ENCODE assay signal across 30 mouse cellular contexts in the genomic region with DNA sequence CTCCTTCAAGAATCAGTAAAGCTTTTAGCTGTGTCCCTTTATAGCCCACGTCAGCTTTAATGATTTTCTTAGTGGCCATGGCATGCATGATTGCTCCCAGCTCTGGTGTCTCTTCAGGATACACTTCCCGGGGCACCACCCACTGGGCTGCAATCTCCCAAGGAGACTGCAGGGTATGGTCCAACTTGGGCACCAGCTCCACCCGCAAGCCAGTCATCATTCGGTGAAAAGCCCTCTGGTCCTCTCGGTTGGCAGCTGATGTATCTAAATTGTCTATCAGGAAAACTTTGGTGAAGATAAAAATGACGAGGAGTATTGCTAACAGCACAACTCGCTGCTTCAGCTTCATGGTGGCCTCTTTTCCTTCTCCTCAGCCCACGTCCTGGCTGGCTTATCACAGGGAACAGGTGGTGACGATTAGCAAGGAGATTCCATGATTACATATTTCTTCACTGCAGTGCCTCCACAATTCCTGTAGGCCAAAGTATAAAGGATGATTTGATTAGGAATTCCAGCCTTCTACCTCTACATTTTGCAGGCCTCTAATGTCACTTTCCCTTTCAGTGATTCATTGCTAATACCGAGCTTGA. TPM values are rescaled to one million over a fixed set of nuclear protein-coding genes. Genes with fewer than 3 reads are reported as not detected.
A peak's percentile ranks its signal among the peaks of the same experiment; 100 is the strongest.
DNase-seq lines count a peak whose midpoint lies in the region; ATAC-seq and TF ChIP-seq lines count a peak whose summit lies in the region.
"Had no signal": no experiment of that assay in that cellular context is flagged by ENCODE, and none has a peak within 500 bp of the region (broad histone marks: within the 10 kb centered on the region; RNA-seq: fewer than 3 reads in every experiment).

No protein-coding gene starts in this region.

- intact Hi-C loops in heart, postnatal 25 days (cut with DNase I) = no loop called here

- no peak overlapping the region for H3K4me3 ChIP-seq in thymus, adult 2 months (ENCODE audit: control insufficient read depth, insufficient read depth, low read length)
- H3K4me3 ChIP-seq: embryonic facial prominence, embryonic 10.5 days; embryonic facial prominence, embryonic 13.5 days; erythroblast, embryonic 14.5 days; forebrain, embryonic 12.5 days; forebrain, embryonic 15.5 days; gastrocnemius, adult 2 months; heart, adult 2 months; heart, embryonic 10.5 days; heart, embryonic 13.5 days; hindbrain, embryonic 12.5 days; hindbrain, embryonic 15.5 days had no signal

- DNase-seq in heart, adult 11 months = peak; percentile 67
- no peak for DNase-seq in heart, postnatal 25 days (ENCODE audit: low spot score)
- DNase-seq in layer of hippocampus, adult 9-11 months = peak; percentile 46
- DNase-seq in layer of hippocampus, postnatal 10 days (ENCODE audit: low spot score in 2 of 2) = no peak
- DNase-seq in right cerebral cortex, adult 2 months (ENCODE audit: low spot score in 2 of 2) = peak; percentile 21 to 32
- DNase-seq in right cerebral cortex, postnatal 4 days = no peak
- no peak for DNase-seq in thymus, adult 2 months
- DNase-seq: adrenal gland, adult 8-10 months; adrenal gland, postnatal 25 days; cerebellum, adult 11 months; cerebellum, adult 8-10 months; cerebellum, postnatal 10 days; cerebellum, postnatal 36 days; embryo, embryonic 11 days; gastrocnemius, adult 2 months; gastrocnemius, postnatal 25 days; heart, adult 2 months; heart, postnatal 14 days had no signal

- peaks cover 5% of the 10 kb centered on the region for H3K4me1 ChIP-seq in thymus, adult 2 months (replicated peaks; ENCODE audit: control insufficient read depth, insufficient read depth, low read length)
- H3K4me1 ChIP-seq: embryonic facial prominence, embryonic 10.5 days had no signal

- ATAC-seq in megakaryocyte-erythroid progenitor cell, adult 5-6 weeks (replicated peaks; ENCODE audit: low FRiP score, low TSS enrichment, poor library complexity, severe bottlenecking) = 0 out of 2 replicates have a peak, but pooled peaks have one; percentile 31
- ATAC-seq: activated CD4-positive, CD25-positive, alpha-beta regulatory T cell, adult 4 months; CD4-positive, CD25-positive, alpha-beta regulatory T cell, adult 4 months; forebrain, embryonic 15.5 days had no signal

- no peak overlapping the region for H3K27ac ChIP-seq in thymus, adult 2 months (ENCODE audit: control insufficient read depth, insufficient read depth, low read length)
- H3K27ac ChIP-seq: embryonic facial prominence, embryonic 10.5 days; embryonic facial prominence, embryonic 13.5 days; forebrain, embryonic 12.5 days; forebrain, embryonic 15.5 days; gastrocnemius, adult 2 months; heart, adult 2 months; heart, embryonic 10.5 days; heart, embryonic 13.5 days; hindbrain, embryonic 12.5 days; hindbrain, embryonic 15.5 days had no signal

- peaks cover 19% of the 10 kb centered on the region; the same call in 1 of the 2 replicates for H3K36me3 ChIP-seq in thymus, adult 2 months (ENCODE audit: control insufficient read depth, insufficient read depth, low read length)

- no peak for TF ChIP-seq POLR2A in thymus, adult 2 months (IDR thresholded peaks at IDR 0.05; ENCODE audit: control insufficient read depth, extremely low read depth, insufficient read depth, low read length, poor library complexity)

- 94% methylated on average over 10 of the region's 10 CpGs for WGBS in thymus, adult 2 months

- H3K27me3 ChIP-seq in thymus, adult 2 months (ENCODE audit: control insufficient read depth, insufficient read depth, low read length) = no peaks in the 10 kb centered on the region
- H3K27me3 ChIP-seq: embryonic facial prominence, embryonic 13.5 days; forebrain, embryonic 12.5 days; forebrain, embryonic 15.5 days; heart, embryonic 13.5 days; hindbrain, embryonic 12.5 days; hindbrain, embryonic 15.5 days had no signal

- TF ChIP-seq CTCF in thymus, adult 2 months (IDR thresholded peaks at IDR 0.05; ENCODE audit: borderline replicate concordance, control insufficient read depth, extremely low read depth, insufficient read depth, low read length, poor library complexity) = no peak

RNA-seq across cellular contexts. Expression of a gene that starts 13.1 kb away (rescaled TPM):
- total RNA-seq in heart, postnatal 25 days (2021) = 10 to 100 TPM; 48.1 to 51.9 TPM
- total RNA-seq in layer of hippocampus, postnatal 10 days (2021) = 10 to 100 TPM; 65.2 to 67.2 TPM
- total RNA-seq in megakaryocyte-erythroid progenitor cell, adult 5-6 weeks (2014; fragmentation: Nextera tagmentation) = 24.9 and 35.7 TPM in 2 replicates
- 41.1 and 46.9 TPM in 2 replicates for total RNA-seq in megakaryocyte-erythroid progenitor cell, adult 5-6 weeks (2017)
- 17.7 and 18.2 TPM in 2 replicates for polyA plus RNA-seq in thymus, adult 2 months (2012; rRNA removed)

RNA-seq across cellular contexts. Expression of a gene that starts 31.6 kb away (rescaled TPM):
- 10 to 100 TPM in 1 of 2 experiments, 1 to 10 TPM in 1; 9.2 to 10.6 TPM for total RNA-seq in heart, postnatal 25 days (2021)
- 1 to 10 TPM; 5.0 to 8.5 TPM for total RNA-seq in layer of hippocampus, postnatal 10 days (2021)
- total RNA-seq in megakaryocyte-erythroid progenitor cell, adult 5-6 weeks (2014; fragmentation: Nextera tagmentation) = 7.4 and 10.8 TPM in 2 replicates
- total RNA-seq in megakaryocyte-erythroid progenitor cell, adult 5-6 weeks (2017) = 2.3 and 7.7 TPM in 2 replicates
- polyA plus RNA-seq in thymus, adult 2 months (2012; rRNA removed) = 38.2 and 47.2 TPM in 2 replicates
- polyA plus RNA-seq: erythroblast, embryonic 14.5 days had no signal

Comparison
In these comparisons a context has a peak if more than half of its experiments do, and no peak if none do; other contexts are left out.
1. DNase-seq: peak in heart, adult 11 months (single experiment), layer of hippocampus, adult 9-11 months (single experiment) and right cerebral cortex, adult 2 months (2 of 2); none in heart, postnatal 25 days (single experiment), layer of hippocampus, postnatal 10 days (0 of 2), right cerebral cortex, postnatal 4 days (single experiment) and thymus, adult 2 months (single experiment).